Mouse (Mus musculus): ENCODE results near the gene Pnpo. TPM values are rescaled to one million over a fixed set of nuclear protein-coding genes. Genes with fewer than 3 reads are reported as not detected.

Pnpo gene
- polyA plus RNA-seq, 1 experiment from 2014 or later: 16.4 TPM

GRCm38 (mm10) chr11:96978401-96979246, 34.8 kb upstream of the Pnpo start:
- ATAC-seq (ENCODE audit: low FRiP score, low read depth): no peak
- Histone ChIP-seq H3K36me3 (no peaks in the 10 kb centered on the region), H3K4me3 (peak overlapping the region; percentile 94), H3K4me2 (replicated peaks) (peak overlapping the region; percentile 82), H3K9me3 (no peaks in the 10 kb centered on the region), H3K4me1 (peaks cover 24% of the 10 kb centered on the region), H3K9ac (replicated peaks) (peak overlapping the region; percentile 71), H3K27me3 (peaks cover 16% of the 10 kb centered on the region), H3K27ac (replicated peaks) (peak overlapping the region; percentile 81)
- WGBS: 34% methylated on average over 17 of the region's 17 CpGs

GRCm38 (mm10) chr11:96977606-96978400, 34.0 kb upstream of the Pnpo start:
- H3K4me3 ChIP-seq: peak overlapping the region; percentile 94
- no peaks in the 10 kb centered on the region for H3K36me3 ChIP-seq
- H3K4me1 ChIP-seq: peaks cover 24% of the 10 kb centered on the region
- H3K27me3 ChIP-seq: peaks cover 11% of the 10 kb centered on the region; the same call in 1 of the 2 replicates
- H3K27ac ChIP-seq (replicated peaks): peak overlapping the region; percentile 95
- peak overlapping the region; percentile 91 for H3K4me2 ChIP-seq (replicated peaks)
- under 1% methylated on average over 45 of the region's 45 CpGs for WGBS
- no peaks in the 10 kb centered on the region for H3K9me3 ChIP-seq
- peak; percentile 98 for ATAC-seq (ENCODE audit: low FRiP score, low read depth)
- H3K9ac ChIP-seq (replicated peaks): peak overlapping the region; percentile 97

GRCm38 (mm10) chr11:96976911-96977591, 33.3 kb upstream of the Pnpo start:
- Histone ChIP-seq H3K4me1 (peaks cover 27% of the 10 kb centered on the region), H3K36me3 (no peaks in the 10 kb centered on the region), H3K27me3 (peaks cover 6% of the 10 kb centered on the region; the same call in 1 of the 2 replicates), H3K4me3 (peak overlapping the region; percentile 94), H3K4me2 (replicated peaks) (peak overlapping the region; percentile 91), H3K9me3 (no peaks in the 10 kb centered on the region), H3K9ac (replicated peaks) (peak overlapping the region; percentile 97), H3K27ac (replicated peaks) (peak overlapping the region; percentile 95)
- peak; percentile 82 for ATAC-seq (ENCODE audit: low FRiP score, low read depth)
- under 1% methylated on average over 44 of the region's 50 CpGs for WGBS

- H3K9me3 ChIP-seq: no peaks in the 10 kb centered on the region
- H3K9ac ChIP-seq (replicated peaks): peak overlapping the region; percentile 97
- peaks cover under 1% of the 10 kb centered on the region; the same call in 1 of the 2 replicates for H3K27me3 ChIP-seq
- H3K4me1 ChIP-seq: peaks cover 27% of the 10 kb centered on the region
- peak overlapping the region; percentile 94 for H3K4me3 ChIP-seq
- H3K27ac ChIP-seq (replicated peaks): 0 out of 2 replicates have a peak overlapping the region, but pooled peaks have one; percentile 95
- H3K36me3 ChIP-seq: no peaks in the 10 kb centered on the region
- WGBS: 52% methylated on average over 3 of the region's 3 CpGs
- H3K4me2 ChIP-seq (replicated peaks): peak overlapping the region; percentile 91
- ATAC-seq (ENCODE audit: low FRiP score, low read depth): no peak
Measured at GRCm38 (mm10) chr11:96976379-96976687, 32.5 kb upstream of the Pnpo start.

- no peaks in the 10 kb centered on the region for H3K9me3 ChIP-seq
- 83% methylated on average over 10 of the region's 10 CpGs for WGBS
- ATAC-seq (ENCODE audit: low FRiP score, low read depth): no peak
- H3K27ac ChIP-seq (replicated peaks): peak overlapping the region; percentile 42; the same call in 1 of the 2 replicates
- H3K4me1 ChIP-seq: peaks cover 27% of the 10 kb centered on the region
- H3K27me3 ChIP-seq: no peaks in the 10 kb centered on the region
- H3K4me3 ChIP-seq: peak overlapping the region; percentile 94; the same call in 1 of the 2 replicates
- no peaks in the 10 kb centered on the region for H3K36me3 ChIP-seq
- H3K4me2 ChIP-seq (replicated peaks): peak overlapping the region; percentile 91
- H3K9ac ChIP-seq (replicated peaks): peak overlapping the region; percentile 97; the same call in 1 of the 2 replicates
Measured at GRCm38 (mm10) chr11:96975511-96976378, 32.0 kb upstream of the Pnpo start.

GRCm38 (mm10) chr11:96974813-96975212, 31.0 kb upstream of the Pnpo start:
- no peak overlapping the region for H3K27ac ChIP-seq (replicated peaks)
- no peak overlapping the region for H3K4me2 ChIP-seq (replicated peaks)
- no peak overlapping the region for H3K4me3 ChIP-seq
- no peak for ATAC-seq (ENCODE audit: low FRiP score, low read depth)
- peaks cover 27% of the 10 kb centered on the region for H3K4me1 ChIP-seq
- no peaks in the 10 kb centered on the region for H3K36me3 ChIP-seq
- H3K27me3 ChIP-seq: no peaks in the 10 kb centered on the region
- WGBS: 92% methylated on average over 5 of the region's 5 CpGs
- no peaks in the 10 kb centered on the region for H3K9me3 ChIP-seq
- no peak overlapping the region for H3K9ac ChIP-seq (replicated peaks)

GRCm38 (mm10) chr11:96973426-96973964, 29.7 kb upstream of the Pnpo start:
- no peak overlapping the region for H3K4me3 ChIP-seq
- 93% methylated on average over 5 of the region's 5 CpGs for WGBS

GRCm38 (mm10) chr11:96972906-96973305, 29.1 kb upstream of the Pnpo start:
- H3K9me3 ChIP-seq: no peaks in the 10 kb centered on the region
- H3K4me1 ChIP-seq: peaks cover 18% of the 10 kb centered on the region
- ATAC-seq (ENCODE audit: low FRiP score, low read depth): no peak
- no peaks in the 10 kb centered on the region for H3K27me3 ChIP-seq
- 86% methylated on average over 5 of the region's 5 CpGs for WGBS
- H3K4me3 ChIP-seq: no peak overlapping the region
- H3K36me3 ChIP-seq: no peaks in the 10 kb centered on the region
- no peak overlapping the region for H3K27ac ChIP-seq (replicated peaks)
- no peak overlapping the region for H3K9ac ChIP-seq (replicated peaks)
- H3K4me2 ChIP-seq (replicated peaks): no peak overlapping the region

More at GRCm38 (mm10) chr11:96973426-96973964, 29.7 kb upstream of the Pnpo start:
- H3K9ac ChIP-seq (replicated peaks): 0 out of 2 replicates have a peak overlapping the region, but pooled peaks have one; percentile 32
- H3K36me3 ChIP-seq: no peaks in the 10 kb centered on the region
- H3K4me1 ChIP-seq: peaks cover 22% of the 10 kb centered on the region
- H3K27me3 ChIP-seq: no peaks in the 10 kb centered on the region
- H3K4me2 ChIP-seq (replicated peaks): no peak overlapping the region
- H3K9me3 ChIP-seq: no peaks in the 10 kb centered on the region
- H3K27ac ChIP-seq (replicated peaks): peak overlapping the region; percentile 52
- no peak for ATAC-seq (ENCODE audit: low FRiP score, low read depth)

GRCm38 (mm10) chr11:96970341-96970740, 26.6 kb upstream of the Pnpo start:
- 91% methylated on average over 3 of the region's 3 CpGs for WGBS
- Histone ChIP-seq H3K4me3 (no peak overlapping the region), H3K4me2 (replicated peaks) (no peak overlapping the region), H3K4me1 (peaks cover 5% of the 10 kb centered on the region), H3K27me3 (no peaks in the 10 kb centered on the region), H3K36me3 (0 out of 2 replicates have a peak, but pooled peaks cover 3% of the 10 kb centered on the region), H3K9ac (replicated peaks) (no peak overlapping the region), H3K27ac (replicated peaks) (no peak overlapping the region), H3K9me3 (no peaks in the 10 kb centered on the region)
- no peak for ATAC-seq (ENCODE audit: low FRiP score, low read depth)

GRCm38 (mm10) chr11:96969746-96970145, 26.0 kb upstream of the Pnpo start:
- 0 out of 2 replicates have a peak, but pooled peaks cover 3% of the 10 kb centered on the region for H3K36me3 ChIP-seq
- H3K4me3 ChIP-seq: no peak overlapping the region
- H3K4me1 ChIP-seq: peaks cover 5% of the 10 kb centered on the region
- no peak overlapping the region for H3K9ac ChIP-seq (replicated peaks)
- ATAC-seq (ENCODE audit: low FRiP score, low read depth): no peak
- no peaks in the 10 kb centered on the region for H3K27me3 ChIP-seq
- H3K27ac ChIP-seq (replicated peaks): no peak overlapping the region
- no peaks in the 10 kb centered on the region for H3K9me3 ChIP-seq
- H3K4me2 ChIP-seq (replicated peaks): no peak overlapping the region
- WGBS: 94% methylated on average over 1 of the region's 1 CpGs

Data from midbrain, embryonic 12.5 days (tissue).